Mouse (Mus musculus) mouse embryonic stem cell (cell line): Measurements from ENCODE around the gene Cdc5l.
"Not testable (repeated sequence)": the region's sequence is repeated elsewhere in the genome, so short reads cannot be mapped to it uniquely, and the experiment has no call there.

Experiments
- in situ Hi-C, 2 experiments: fragments of 300-500 bp; cut with MboI; formaldehyde crosslinking; loops; 1 replicate in 1 of 2; 3 replicates in 1 of 2; pipeline ENCODE4 v1.14.3; 2019 to 2020; ENCODE audit warnings: low sequenced_read_pairs in 2 of 2, low pct_unique_long_range_greater_than_20kb in 1 of 2, mixed read lengths in 1 of 2; ENCODE audit not compliant: unreplicated experiment in 1 of 2

Cdc5l gene

DNA sequence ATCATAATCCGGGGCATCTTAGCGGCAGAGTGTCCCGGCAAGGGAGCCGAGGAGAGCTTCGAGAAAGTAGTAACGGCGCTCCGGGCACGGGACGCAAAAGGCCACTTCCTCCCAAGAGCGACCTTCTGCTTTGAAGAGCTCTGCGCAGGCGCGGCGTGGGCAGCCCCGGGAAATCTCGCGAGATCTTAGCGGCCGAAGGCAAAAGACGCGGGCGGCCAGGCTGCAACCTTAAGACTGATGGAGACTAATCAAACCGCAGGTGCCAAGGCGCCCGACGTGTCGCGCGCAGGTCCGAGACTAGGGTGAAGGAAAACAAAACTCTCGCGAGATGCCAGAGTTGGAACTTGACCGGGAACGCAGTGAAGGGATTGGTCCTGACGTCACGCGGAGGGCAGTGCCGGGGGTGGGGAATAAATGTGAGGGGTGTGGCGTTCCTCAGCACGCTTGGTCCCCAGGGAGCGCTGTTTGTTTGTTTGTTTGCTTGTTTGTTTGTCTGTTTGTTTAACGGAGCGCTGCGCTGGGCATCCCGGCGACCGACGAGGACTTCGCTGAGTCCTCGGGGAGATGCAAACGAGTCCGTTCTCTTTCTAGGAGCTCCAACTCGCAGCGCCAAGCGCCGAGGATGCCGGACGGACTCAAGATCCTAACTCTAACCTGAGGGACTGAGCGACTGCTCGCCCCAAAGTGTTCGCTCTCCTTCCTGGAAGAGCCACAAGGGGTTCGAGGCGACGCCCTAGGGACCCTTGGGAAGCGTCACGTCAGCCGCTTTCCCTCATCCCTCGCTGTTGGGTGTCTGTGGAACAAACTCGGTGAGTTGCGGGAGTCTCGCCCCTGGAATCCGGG, at the start of gene Cdc5l:
TSS of gene Cdc5l (minus strand) at position 319 of the 843 bp plus-strand sequence.
- in situ Hi-C loops, result loop anchor here (5.0 to 25.0 kb wide), 2 partner anchors 36 to 779 kb away; partner anchors contain the start of genes Polh (in 2 of the 2) and Xpo5 (in 2 of the 2)

GRCm38 (mm10) chr17:45480429-45480828, 46.9 kb upstream of the Cdc5l start:
- in situ Hi-C loops, result loop anchor here in 1 of 2 experiments (25.0 kb wide), 1 partner anchor 182 kb away; the partner anchor contains the start of gene Capn11

DNA sequence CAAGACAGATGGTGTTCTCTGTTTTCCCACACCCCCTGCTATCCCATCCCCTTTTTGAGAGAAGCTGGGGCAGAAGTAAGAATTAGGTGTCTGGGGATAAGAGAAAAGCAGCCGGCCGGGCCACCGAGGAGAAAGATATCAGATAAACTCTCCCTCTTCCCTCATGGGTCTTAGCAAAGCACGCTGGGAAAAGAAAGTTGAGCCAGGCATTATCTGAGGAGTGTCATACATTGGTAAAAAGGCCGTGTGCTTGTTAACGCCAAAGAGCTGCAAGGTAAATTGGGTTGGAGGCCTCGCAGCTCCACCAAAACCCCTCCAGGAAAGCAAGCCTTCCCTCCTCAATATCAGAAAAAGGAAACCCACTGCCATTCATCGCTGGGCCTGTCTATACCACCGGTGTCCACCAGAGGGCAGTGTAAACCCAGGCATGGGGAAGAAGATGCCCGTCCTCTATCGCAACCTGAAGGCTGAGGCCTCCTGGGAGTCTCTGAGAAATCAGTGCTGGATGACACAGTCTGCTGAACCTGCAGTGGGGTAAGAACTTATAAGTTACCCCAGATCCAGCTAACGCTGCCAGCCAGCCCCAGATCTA, 44.8 kb upstream of the Cdc5l start:
- in situ Hi-C loops, result loop anchor here (5.0 to 25.0 kb wide), 4 partner anchors 74 to 184 kb away; partner anchors contain the start of genes Capn11 (in 1 of the 2) and Nfkbie (in 1 of the 2)

GRCm38 (mm10) chr17:45474669-45475465, 41.3 kb upstream of the Cdc5l start, which contains the start of gene Spats1:
TSS of gene Spats1 (minus strand) at chr17:45475415.
- in situ Hi-C loops, result loop anchor here (5.0 to 25.0 kb wide), 4 partner anchors 77 to 187 kb away; partner anchors contain the start of genes Capn11 (in 1 of the 2) and Nfkbie (in 1 of the 2)

GRCm38 (mm10) chr17:45474146-45474545, 40.6 kb upstream of the Cdc5l start:
- in situ Hi-C loops, result no loop called here

DNA sequence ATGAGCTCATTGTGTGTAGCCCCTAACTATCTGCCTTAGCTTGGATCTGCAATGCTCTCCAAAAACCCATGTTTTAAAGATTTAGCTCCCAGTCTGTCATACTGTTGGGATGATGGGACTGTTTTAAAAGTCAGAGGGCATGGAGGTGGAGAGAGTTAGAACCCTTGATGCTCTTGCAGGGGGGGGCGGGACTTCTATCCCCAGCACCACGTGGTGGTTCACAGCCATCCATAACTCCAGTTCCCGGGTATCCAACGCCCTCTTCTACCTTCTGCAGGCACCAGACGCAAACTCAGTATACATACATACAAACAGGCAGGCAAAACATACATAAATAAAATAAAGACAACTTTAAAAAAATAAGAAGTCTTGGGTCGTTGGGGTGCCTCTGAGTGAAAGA, 40.1 kb upstream of the Cdc5l start:
- in situ Hi-C loops, result no loop called here

DNA sequence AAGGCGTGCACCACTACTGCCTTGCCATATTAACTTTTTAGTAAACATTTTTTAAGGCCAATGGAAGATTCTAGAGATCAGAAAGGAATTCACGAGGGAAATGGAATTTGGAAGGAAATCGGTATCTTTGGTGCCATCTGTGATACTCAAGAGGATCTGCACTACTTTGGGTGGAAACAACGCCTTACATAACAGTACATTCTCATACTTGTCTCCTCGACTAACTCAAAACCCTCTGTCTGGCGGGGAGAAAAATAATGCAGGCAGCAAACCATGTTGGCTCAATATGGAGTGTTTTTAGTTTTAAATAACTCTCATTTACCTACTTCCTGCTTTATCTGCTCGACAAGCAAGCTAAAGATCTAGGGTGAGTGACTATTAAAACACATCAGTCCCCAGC, 37.2 kb upstream of the Cdc5l start:
- in situ Hi-C loops, result no loop called here

DNA sequence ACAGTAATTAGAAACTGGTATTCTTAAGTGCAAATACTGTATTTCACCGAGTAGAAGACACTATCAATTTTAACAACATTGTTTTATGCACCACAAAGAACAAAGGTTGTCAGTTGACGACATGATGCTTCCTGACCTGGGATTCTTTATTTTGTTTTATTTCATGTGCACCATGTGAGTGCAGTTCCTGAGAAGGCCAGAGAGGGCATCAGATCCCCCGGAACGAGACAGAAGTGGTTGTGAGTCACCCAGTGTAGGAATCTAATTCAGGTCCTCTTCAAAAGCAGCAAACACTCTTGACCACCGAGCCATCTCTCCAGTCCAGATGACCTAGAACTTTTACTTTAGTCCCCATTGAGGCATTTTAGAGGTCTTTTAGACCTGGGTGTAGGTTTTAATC, 34.8 kb upstream of the Cdc5l start:
- in situ Hi-C loops, result no loop called here

- in situ Hi-C loops, result no loop called here
These were observed 33.2 kb upstream of the Cdc5l start for GRCm38 (mm10) chr17:45466701-45467100.

- in situ Hi-C loops, result no loop called here
These were observed 30.7 kb upstream of the Cdc5l start for GRCm38 (mm10) chr17:45464255-45464654.

GRCm38 (mm10) chr17:45462506-45462905, 29.0 kb upstream of the Cdc5l start:
- in situ Hi-C loops, result no loop called here

DNA sequence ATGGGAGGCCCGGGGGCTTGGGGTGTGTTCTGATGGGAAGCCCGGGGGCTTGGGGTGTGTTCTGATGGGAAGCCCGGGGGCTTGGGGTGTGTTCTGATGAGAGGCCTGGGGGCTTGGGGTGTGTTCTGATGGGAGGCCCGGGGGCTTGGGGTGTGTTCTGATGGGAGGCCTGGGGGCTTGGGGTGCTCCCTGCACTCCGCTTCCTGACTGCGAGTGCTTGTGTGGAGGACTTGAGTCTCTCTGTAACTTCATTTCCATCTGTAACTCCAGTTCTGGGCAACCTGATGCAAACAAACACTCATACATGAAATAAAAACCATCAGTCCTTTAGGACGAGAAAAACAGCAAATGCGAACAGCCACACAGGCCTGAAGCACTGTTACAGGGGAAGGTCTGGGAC, 25.5 kb upstream of the Cdc5l start:
- in situ Hi-C loops, result no loop called here

- in situ Hi-C loops, result no loop called here
These were observed 25.0 kb upstream of the Cdc5l start for GRCm38 (mm10) chr17:45458516-45458915.

DNA sequence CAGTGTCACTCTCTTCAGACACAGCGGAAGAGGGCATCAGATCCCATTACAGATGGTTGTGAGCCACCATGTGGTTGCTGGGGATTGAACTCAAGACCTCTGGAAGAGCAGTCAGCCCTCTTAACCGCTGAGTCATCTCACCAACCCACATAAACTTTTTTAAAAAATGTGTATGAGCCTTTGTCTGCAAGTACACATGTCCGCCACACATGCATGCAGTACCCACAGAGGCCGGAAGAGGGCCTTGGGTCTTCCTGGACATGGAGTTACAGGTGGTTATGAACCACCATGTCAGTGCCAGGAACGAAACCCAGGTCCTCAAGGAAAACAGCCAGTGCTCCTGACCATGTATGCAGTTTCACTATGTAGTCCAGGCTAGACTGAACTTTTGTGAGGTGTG, 23.9 kb upstream of the Cdc5l start:
- in situ Hi-C loops, result no loop called here

DNA sequence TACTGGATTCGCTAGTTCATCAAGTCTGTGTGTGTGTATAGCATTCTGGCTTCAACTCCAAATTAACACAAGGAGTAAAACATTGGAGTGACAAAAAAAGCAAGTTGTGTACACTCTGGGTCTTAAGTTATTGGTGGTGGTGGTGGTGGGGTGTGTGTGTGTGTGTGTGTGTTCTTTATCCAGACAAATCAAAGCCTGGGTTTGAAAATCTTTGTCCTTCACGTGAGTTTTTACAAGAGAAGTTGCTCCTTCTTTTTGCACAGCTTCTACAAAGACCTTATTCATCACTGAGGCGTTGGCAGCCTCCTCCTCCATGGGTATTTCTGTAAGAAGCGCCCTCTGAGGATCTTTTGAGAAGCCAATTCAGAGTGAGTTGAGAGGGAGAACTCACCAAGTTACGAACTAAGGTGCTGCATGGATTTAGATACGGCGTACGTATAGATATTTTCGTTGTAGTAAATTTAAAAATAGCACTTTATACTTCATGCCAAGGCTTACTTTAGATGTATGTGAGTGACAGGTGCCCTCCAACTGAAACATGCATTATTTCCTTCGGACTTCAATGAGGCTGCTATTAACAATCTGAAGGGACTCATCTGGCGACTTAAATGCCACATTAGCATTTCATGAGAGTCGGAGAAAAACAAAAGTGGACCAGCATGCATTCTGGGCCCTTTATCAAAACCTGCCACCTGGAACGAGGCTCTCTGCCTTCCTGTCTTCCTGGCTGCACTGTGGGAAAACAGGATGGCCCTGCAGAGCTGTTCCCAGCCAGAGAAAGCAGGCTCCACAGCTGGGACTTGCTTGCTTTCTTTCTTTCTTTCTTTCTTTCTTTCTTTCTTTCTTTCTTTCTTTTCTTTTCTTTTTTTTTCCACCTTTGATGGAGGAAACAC, 23.0 kb upstream of the Cdc5l start:
- in situ Hi-C loops, result no loop called here

DNA sequence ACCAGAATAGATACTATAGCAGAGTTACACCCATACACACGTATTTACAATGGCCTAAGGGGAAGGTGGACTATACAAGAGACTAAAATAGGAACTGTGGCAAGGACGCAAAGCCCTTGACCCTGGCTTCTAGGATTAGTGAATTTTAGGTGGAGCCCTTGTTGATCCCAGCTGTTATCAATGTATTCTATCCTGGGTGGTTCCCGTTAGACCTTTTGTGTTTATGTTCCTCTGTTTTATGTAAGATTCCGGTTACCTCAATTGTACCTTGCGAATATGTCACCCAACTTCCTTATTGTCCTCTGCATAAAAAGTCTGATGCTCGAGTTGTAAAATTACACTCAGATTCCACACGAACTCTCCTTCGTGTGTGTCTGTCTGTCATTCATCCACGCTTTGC, 22.2 kb upstream of the Cdc5l start:
- in situ Hi-C loops, result not testable (repeated sequence)

DNA sequence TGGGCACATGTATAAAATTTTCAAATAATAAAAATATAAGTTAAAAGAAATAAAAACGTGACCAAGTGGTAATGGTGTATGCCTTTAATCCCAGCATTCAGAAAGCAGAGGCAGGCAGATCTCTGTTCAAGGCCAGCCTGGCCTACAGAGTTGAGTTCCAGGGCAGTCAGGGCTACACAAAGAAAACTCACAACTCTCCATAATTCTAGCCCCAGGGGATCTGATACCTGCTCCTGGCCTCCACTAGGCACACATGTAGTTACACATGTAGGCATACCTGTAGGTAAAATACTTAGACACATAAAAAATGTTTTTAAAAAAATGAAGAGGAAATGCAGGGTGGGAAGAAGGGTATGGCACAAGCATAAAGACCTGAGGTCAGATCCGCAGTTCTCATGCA, 21.3 kb upstream of the Cdc5l start:
- in situ Hi-C loops, result no loop called here

DNA sequence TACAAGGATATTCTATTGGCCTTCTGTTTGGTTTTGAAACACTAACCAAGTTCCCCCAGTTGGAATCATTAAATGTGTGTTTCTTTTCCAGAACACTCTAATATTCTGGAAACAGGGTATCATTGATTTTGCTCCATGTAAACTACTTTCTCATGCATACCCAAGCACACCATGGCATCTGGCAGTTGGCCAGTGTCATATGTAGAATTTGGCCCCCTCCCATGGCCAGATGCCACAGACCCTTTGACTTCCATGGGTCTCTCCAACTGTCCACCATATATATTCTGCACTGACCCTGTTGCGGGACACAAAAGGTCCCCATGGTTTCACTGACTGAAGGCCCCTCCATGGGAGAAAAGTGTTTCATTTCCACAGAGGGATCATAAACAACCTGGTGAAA, 18.7 kb upstream of the Cdc5l start:
- in situ Hi-C loops, result no loop called here
